Mouse (Mus musculus) T-helper 17 cell (primary cell): ENCODE measurements around the gene Med12l.

Experiments
- in situ Hi-C, 2 experiments: fragments of 300-600 bp; cut with MboI, MseI; formaldehyde crosslinking; loops; 1 replicate in 1 of 2; 2 replicates in 1 of 2; pipeline ENCODE4 v1.15.1; 2025; ENCODE audit warnings: high pct_unique_total_duplicates in 2 of 2

Gene Med12l

DNA sequence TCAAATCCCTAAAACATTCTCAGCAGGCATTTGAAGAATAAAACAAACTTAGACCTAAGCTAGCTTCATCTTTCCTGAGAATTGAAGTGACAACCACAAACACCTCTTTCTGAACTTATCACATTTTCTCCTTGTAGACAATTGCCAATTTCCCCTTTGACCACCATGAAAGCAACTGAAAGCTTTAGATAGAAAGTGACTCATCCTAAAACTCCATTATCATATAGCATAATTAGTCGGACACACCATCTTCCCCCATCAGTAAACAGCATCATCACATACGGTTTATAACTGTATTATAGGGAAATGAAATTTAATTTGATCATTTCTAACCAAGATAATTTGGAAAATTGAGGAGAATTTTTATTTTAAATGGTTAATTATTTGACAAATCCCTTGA is 216.7 kb downstream of the Med12l start:
- in situ Hi-C loops, result loop anchor here (10.0 to 25.0 kb wide), 2 partner anchors 1322 to 1390 kb away; no protein-coding TSS in a partner anchor

DNA sequence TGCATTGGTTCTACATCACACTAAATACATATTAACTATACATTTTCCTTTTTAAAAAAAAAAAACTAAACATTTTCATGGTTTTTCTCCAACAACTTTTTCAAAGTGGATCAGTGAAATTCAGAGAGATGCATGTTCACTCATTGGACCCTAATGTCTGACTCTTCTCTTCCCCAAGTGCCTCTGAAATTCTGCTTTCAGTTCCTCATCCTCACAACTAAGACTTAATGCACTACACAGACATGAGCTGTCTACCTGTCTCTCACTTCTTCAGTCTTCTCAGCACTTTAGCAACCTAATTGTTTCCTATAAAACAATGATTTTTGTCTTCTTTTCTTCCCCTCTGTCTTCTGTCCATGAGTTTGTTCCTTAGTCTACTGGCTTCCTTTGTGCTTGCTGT is 219.8 kb downstream of the Med12l start:
- in situ Hi-C loops, result loop anchor here in 1 of 2 experiments (10.0 kb wide), 1 partner anchor 1319 kb away; no protein-coding TSS in a partner anchor

DNA sequence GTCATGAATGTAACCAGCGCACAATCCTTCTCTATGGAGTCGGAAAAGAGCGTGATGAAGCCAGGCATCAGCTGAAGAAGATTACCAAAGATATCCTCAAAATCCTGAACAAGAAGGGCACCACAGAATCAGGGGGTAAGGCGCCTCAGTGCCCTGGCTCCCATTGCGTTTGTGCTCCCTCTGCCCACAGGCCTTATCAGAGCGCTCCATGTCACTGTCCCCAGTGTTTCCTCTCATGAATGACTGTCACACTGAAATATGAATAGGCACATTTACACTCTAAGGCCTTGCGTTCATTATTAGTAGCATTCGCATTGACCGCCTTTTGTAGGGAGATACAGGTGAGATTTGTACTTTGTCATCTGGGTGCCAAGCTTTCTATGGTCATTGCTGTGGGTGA is 222.1 kb downstream of the Med12l start:
- in situ Hi-C loops, result loop anchor here in 1 of 2 experiments (10.0 kb wide), 1 partner anchor 1317 kb away; no protein-coding TSS in a partner anchor

DNA sequence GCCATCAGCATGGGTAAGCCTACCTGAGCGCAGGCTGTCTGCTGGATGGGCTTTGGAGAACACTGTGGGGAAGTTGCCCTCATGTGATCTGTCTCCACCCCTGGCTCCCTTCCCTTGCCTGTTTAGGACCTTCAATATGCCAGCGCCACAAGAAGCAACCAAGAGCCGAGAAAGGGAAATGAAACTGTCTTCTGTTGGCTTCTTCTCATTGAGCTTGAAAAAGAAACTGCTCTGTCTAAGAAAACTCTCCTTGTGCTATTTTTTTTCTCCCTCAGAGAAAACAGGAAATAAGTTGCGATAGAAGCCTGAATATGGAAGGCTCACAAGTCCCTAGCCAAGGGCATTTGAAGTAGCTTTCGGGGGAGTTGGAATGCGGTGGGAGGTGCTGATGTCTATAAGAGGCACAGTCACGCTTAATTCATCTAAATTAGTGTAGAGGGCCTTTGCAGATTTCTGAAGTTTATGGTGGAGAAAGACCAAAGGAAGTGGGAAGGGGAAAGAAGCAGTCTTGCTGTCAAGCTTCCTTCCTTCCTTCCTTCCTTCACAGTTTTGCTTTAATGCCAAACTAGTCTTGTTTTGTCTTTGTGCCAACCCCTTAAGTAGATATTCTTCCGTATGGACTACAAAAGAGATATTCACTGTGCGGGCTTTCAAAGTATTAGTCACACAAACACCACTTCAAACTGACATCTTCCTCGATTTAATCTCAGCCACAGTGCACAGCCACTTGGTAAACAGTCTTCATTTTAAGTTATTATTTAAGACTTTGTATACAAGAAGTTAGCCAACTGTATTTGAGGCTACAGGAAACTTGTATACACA is 223.3 kb downstream of the Med12l start:
- in situ Hi-C loops, result loop anchor here in 1 of 2 experiments (10.0 kb wide), 1 partner anchor 1316 kb away; no protein-coding TSS in a partner anchor

DNA sequence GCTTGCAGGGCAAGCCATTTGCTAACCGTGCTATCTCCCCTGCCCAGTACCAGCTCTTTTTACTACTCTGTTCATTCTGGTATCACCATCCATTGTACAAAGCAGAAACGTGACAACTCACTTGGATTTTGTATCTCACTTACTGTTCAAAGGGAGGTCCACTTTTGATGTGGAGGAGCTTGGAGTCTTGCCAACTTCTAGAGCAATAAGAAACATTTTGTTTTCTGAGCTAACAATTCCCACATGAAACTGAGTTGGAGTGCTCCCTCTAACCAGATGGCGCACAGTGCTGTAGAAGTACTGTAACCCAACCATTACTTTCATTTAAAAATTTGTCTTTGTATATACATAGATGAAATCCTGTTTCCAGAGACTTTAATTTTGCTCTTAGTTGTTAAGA is 225.3 kb downstream of the Med12l start:
- in situ Hi-C loops, result no loop called here

DNA sequence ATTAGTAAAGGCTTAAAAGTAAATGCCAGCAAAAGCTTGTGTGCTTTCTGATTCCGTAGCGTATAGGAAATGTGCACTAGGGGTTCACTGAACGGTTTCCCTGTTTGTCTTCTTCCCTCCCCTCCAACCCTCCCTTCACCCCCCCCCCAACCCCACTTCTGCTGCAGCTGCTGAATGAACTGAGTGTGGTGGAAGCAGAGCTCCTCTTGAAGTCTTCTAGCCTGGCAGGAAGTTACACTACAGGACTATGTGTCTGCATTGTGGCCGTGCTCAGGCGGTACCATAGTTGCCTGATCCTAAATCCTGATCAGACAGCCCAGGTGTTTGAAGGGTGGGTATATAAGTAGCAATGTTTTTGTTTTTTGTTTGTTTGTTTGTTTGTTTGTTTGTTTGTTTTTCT is 229.3 kb downstream of the Med12l start:
- in situ Hi-C loops, result loop anchor here in 1 of 2 experiments (5.0 kb wide), 1 partner anchor 77 kb away; no protein-coding TSS in a partner anchor

DNA sequence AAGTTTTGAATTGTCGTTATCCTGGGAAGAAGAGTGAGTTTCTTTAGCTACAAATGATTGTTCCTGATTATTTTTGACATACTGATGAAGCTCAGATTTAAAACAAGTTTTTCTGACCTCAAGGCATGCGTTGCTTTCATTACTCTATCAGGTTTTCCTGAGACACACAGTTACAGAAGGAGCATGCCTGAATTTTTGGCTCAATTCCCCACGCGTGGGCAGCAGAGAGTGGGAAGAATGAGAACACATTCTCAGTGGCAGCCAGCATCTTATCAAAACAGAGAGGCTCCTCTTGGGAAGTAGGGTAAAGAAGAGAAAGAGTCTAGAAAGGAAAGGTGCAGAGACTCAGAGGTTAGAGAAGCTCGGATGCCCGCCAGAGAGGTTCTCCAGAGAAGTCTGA is 237.8 kb downstream of the Med12l start:
- in situ Hi-C loops, result no loop called here

DNA sequence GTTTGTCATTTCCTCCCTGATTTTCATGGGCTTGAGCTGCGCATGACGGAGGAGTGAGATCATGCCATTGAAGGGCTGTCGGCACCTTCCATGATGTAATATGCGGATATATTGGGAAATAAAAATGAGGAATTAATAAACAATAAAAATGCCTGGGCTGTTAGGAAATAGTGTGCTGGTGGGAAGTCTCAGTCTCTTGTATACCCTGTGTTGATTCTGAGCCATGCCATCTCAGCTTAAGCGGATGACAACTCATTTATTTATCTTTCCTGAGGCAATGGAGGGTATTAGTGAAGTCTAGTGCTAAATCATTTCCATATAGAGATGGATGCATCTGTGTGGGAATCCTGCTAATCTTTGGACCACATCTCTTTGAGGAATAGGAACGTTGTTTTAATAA is 242.4 kb downstream of the Med12l start:
- in situ Hi-C loops, result no loop called here

DNA sequence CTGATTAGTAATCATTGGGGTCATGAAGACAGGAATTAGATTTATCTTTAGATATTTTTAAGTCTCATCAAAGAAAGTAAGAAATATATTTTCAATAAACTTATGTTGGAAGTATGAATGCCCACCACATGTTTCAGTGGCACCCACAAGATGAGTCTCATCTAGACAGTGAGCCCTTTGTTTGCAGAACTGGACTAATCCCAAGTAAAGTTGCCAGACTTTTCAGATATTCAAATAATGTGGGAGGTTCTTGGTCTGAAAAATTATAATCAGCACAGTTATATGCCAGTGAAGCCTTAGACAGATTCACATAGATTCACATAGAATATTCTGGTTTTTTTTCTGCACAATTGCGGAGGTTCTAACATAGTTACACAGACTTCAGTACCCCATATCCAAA is 244.8 kb downstream of the Med12l start:
- in situ Hi-C loops, result no loop called here

DNA sequence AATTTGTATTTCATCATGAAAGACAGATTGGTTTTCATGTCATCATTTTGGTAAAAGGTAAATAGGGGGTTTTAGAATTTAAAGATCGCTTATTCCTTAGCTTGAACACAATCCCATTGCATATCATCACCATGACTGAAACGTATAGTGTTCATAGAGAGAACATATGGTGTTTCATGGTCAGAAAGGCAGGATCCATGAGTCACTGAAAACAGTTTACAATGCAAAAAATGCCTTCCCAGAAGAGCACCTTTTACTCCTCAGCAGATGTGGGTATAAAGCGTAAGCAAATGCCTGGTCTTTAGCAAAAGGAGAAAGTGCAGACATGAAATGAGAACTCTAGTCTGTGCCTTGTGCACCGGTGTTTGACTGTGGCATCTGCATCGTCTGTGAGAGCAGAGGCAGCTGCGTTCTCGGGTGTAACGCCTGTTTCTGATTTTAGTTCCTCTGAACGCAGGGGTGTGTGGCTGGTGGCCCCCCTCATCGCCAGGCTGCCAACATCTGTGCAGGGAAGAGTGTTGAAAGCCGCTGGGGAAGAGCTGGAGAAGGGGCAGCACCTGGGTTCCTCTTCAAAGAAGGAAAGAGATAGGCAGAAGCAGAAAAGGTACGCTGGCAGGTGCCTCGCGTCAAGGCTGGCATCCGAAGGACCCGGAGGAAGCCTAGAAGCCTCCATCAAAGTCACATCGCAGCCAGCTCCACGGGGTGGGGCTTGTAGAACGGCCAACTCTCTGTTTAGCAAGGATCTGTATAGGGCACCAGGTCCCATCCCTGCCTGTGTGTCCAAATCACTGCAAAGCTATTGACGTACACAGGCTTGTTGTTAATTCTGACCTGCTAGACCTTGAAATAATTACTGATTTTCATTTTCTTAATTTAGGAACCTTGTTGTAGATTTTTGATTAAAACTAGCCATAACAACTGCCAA is 252.4 kb downstream of the Med12l start:
- in situ Hi-C loops, result no loop called here

DNA sequence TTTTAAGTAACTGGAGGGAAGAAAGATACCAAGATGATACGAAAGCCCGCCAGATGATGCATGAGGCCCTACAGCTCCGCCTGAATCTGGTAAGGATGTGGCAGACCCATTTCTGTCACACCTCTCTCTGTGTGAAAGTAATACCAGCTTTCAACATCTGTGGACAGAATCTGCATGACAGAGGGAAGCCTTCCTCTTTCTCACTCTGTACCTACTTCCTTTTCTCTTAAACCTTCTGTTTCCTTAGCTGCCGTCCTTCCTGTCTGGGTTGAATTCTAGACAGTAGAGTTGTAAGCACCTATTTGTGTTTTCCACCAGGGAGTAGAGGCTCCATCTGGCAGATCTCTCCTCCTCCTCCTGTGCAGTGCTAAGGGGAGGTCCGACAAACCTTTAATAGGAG is 255.1 kb downstream of the Med12l start:
- in situ Hi-C loops, result no loop called here

DNA sequence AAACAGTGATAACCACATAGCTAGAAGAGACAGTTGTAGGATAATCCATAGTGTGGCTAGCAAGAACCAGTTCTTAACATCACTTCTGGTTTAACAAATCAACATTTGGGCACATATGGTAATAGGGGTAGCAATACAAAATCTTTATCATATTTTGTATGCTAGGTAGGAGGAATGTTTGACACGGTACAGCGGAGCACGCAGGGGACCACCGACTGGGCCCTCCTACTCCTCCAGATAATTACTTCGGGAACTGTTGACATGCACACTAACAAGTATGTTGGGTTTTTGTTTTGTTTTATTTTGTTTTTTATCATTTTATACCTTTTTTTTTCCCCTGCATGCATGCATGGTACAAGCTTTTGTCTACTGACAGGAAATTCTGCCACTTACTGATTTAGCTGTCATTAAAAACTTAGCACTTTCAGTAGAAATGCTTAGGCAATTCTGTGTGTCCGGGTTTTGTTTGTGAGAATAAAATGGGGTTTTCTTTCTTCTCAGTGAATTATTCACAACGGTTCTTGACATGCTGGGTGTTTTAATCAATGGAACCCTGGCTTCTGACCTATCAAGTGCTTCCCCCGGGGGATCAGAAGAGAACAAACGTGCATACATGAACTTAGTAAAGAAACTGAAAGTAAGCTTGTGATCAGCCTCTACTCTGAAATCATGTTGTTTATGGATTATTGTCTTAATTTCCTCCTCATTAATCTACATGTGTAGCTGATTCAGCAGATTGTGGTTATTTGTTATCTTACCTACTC is 256.3 kb downstream of the Med12l start:
- in situ Hi-C loops, result no loop called here

DNA sequence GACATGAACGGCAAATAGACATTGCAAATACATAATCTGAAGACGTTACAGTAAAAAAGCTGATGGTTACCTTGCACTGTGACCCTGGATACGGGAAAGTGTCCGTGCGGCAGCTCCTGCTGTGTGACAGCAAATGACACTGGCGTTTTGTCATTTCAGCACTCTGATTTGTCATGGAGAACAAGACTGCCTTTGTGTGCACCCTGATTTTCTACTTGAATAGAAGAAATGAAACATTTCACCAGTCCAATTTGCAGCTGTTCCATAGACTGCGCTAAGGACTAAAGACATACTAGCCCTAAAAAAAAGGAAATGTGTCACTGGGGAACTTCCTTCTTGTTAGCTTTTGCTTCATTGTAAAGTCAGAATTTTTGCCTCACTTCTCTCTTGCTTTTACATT is 257.1 kb downstream of the Med12l start, which contains the start of gene P2ry12:
Gene P2ry12 (minus strand): TSS at position 168 of the 400 bp plus-strand sequence.
- in situ Hi-C loops, result no loop called here

DNA sequence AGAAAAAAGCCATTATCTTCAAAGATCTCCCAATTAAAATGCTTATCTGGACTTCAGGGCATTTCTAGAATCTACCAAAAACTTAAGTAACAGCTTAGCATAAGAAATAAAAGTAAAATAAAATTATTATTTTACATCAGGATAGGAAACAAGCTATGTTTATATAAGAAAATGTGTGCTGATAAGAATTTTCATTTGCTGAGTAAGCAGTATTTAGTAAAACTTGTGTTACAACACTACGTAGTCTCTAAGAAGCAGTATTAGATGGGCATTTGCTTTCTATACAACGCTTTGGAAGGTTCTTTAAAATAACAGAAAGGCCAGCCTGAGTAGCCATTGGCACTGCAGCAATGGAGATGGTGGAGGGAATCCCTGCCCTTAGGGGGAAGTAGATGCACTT is 257.8 kb downstream of the Med12l start:
- in situ Hi-C loops, result no loop called here

DNA sequence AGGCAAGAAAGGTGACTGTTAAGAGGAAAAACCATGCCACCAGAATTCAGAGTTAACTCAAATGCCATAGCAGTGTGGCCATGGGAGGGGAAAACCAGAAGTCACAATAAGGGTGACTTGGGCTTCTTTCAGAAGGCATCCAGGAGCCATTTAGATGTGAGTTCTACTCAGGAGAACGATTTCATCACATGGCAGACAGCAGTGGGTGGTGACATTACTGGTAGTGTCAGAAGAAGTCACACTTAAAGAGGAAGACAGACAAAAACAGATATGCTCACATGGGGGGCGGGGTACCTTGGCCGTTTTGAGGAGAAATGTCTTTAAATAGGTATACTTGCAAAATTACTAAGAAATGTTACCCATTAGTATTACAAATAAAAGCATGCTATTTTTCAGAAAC is 258.4 kb downstream of the Med12l start:
- in situ Hi-C loops, result no loop called here

DNA sequence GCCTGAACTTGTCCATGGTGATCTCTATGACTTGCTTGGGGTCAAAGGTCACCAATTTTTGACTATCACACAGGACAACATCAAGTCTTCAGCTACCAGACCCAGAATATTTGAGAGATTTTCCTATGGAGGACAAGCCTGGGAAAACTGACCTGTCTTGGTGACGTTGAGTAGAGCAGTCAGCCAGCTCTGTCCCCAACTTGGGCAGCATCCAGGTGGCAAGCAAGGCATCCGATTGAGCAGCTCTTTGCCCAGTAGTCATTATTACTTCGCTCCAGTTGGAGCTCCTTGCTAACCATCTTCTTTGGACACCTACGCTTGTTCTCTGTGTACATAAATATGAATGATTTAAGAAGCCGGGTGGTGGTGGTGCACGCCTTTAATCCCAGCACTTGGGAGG is 265.2 kb downstream of the Med12l start:
- in situ Hi-C loops, result no loop called here

DNA sequence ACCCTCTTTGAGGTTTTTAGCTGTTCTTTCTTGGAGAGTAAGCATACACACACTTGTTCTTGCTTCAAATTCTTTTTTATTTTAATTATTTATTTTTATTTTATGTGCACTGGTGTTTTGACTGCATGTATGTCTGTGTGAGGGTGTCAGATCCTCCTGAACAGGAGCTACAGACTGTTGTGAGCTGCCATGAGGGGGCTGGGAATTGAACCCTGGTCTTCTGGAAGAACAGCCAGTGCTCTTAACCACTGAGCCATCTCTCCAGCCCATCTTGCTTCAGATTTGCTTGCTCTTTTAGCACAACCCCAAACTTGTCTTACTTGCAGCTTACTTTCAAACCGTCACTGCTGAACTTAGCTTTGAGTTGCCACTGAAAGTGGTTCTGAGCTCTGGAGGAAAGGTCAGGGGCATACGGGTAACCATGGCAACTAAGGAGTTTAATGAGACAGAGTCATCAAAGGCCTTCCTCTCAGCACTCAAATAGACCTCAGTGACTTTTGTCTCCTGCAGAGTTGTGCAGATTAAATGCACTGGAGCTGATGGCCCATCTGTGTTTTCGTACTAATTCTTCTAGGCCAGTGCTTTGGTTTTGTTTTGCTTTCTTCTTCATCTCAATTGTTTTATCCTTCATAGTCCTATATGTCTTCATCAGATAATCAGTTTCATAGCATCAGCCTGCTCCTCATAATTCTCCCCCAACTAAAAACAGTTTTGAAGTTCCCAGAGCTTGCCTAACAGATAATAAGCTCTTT is 272.1 kb downstream of the Med12l start:
- in situ Hi-C loops, result no loop called here

DNA sequence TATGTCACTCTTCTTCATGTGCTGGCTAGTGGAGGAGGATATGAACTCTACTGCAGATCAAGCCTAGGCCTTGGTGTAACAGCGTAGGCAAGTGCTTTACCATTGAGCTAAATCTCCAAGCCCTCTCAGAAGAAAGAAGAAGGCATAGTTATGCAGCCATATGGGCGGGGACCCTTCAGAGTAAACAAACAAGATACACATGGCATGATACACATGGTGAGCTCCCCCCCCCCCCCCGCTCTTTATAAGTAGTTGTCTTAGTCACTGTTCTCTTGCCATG is 272.6 kb downstream of the Med12l start:
- in situ Hi-C loops, result no loop called here

DNA sequence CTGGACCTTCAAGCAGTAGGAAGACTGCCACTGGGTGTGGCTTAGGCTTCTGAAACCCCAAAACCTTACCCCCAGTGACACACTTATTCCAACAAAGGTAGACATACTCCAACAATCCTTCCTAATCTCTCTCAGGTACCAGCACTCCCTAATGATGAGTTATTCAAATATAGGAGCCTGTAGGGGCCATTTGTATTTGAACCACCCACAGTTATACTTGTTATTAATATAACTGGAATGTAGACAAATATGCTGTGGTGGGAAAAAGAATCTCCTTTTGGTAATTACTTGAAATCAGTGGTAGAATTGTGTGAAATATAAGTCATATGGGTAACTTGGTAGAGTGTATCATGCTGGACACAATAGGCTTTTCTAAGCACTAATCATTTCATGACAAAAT is 273.0 kb downstream of the Med12l start:
- in situ Hi-C loops, result no loop called here

DNA sequence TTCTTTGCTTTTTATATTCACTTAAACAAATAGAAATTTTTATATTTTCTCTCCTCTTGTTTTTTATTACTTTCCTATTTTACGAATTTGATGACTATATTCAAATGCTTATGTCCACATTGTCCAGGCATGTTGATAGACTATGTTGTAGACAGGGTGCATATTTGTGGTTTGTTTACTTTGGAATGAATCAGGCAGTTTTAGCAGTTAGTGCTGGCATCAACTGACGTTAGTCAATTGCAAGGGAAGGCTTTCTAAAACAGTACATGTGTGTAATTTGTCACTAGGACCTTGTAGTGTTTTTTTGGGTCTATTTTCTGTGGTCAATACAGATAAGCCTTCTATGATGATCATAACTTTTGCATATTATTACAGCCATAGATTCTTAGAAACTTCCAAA is 284.9 kb downstream of the Med12l start:
- in situ Hi-C loops, result loop anchor here (10.0 kb wide), 2 partner anchors 206 to 216 kb away; no protein-coding TSS in a partner anchor
